Mouse (Mus musculus): Measurements from ENCODE around the gene Gpr179.
"Not testable (repeated sequence)": the region's sequence is repeated elsewhere in the genome, so short reads cannot be mapped to it uniquely, and the experiment has no call there.

Gpr179 gene

GRCm38 (mm10) chr11:97361948-97362648 lies 10.2 kb upstream of the Gpr179 start, which contains the start of gene Socs7:
Gene Socs7 (plus strand): TSS chr11:97362551.
- in situ Hi-C loops (cut with MboI, MseI), result no loop called here

- in situ Hi-C loops (cut with MboI, MseI), result not testable (repeated sequence)
Observed at GRCm38 (mm10) chr11:97357663-97358062, 5.8 kb upstream of the Gpr179 start.

DNA sequence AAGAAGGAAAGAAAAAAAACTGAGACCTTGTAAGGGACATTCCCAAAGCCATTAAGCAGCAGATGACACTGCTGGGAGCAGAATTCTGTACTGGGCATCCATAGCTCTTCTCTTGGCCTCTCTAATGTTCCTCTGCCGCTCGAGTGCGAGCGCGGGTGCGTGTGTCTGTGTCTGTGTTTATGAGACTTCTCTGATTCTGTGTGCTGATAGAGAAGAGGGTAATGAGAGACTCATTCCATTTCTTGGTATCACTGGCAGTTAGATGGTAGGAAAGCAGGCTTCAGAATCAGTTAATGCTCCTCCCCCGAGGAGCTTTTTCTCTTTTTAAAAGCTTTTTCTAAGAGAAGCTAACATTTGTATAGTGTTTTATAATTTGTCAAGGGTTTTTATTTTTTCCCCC lies 3.4 kb upstream of the Gpr179 start:
- in situ Hi-C loops (cut with MboI, MseI), result no loop called here

DNA sequence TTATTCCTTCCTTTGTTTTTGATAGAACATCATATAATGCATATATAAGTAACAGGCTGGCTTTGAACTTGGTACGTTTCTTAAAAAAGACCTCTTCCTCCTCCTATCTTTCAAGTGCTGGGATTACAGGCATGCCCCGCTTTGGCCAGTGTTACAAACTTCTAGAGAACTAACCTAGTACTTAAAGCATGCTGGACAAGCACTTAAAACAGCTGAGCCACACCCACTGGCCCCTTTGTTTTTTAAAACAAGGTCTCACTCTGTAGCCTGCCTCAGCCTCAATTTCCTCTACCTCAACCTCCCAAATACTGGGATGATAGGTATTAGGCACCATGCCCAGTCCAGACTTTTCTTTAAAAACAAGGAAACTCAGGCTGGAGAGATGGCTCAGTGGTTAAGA lies 2.8 kb upstream of the Gpr179 start:
- in situ Hi-C loops (cut with MboI, MseI), result no loop called here

GRCm38 (mm10) chr11:97352935-97353597 lies 1.2 kb upstream of the Gpr179 start:
- in situ Hi-C loops (cut with MboI, MseI), result no loop called here

DNA sequence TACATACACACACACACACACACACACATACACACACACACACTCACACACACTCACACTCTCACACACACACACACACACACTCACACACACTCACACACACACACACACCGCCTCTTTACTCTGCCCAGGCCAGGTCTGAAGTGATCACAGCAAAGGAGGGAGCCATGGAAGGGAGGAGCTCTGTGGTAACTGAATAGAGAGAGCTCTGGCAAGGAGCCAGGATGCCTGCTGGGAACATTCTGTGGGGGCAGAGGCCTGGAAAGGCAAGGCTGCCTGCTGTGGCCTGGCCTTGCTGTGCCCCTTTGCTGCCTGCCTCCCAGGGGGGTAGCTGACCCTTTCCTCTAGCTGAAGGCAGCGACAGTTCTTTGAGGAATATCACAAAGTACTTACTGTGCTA lies 1.8 kb downstream of the Gpr179 start:
- in situ Hi-C loops (cut with MboI, MseI), result no loop called here

DNA sequence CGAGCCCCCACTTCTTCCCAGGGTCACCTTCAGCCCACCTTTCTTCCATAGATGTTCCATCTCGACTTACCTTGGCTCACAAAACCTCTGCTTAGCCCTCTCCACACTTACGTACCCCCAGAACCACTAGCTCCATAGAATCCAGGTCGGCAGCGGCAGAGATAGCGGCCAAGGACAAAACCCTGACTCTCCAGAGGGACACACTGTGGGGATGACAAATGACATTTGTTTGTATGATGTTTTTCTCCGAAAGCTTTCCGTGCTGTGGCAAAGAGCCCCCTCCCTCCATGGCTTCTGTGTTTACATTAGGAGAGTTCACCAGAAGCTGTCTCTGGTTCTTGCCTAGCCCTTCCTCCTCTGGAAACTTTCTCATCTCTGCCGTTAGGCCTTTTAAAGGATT lies 4.6 kb downstream of the Gpr179 start:
- in situ Hi-C loops (cut with MboI, MseI), result no loop called here

DNA sequence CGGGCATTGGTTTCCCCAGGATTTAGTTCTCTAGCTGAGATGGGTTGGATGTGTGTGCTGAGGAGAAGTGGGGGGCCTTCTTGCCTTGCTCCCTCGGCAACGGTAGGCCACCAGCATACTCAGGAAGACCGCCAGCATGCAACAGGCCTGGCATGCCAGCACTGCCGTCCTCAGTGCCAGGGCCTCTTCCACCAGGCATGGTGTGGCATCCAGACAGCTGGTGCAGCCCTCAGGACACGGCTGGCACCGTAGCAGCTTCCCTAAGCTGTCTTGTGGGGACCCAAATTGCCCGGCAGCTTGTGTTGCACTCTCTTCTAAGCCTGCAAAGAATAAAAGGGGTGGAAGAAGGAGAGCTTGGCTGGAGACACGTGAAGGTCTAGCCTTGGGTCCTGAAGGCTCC lies 5.5 kb downstream of the Gpr179 start:
- in situ Hi-C loops (cut with MboI, MseI), result no loop called here

DNA sequence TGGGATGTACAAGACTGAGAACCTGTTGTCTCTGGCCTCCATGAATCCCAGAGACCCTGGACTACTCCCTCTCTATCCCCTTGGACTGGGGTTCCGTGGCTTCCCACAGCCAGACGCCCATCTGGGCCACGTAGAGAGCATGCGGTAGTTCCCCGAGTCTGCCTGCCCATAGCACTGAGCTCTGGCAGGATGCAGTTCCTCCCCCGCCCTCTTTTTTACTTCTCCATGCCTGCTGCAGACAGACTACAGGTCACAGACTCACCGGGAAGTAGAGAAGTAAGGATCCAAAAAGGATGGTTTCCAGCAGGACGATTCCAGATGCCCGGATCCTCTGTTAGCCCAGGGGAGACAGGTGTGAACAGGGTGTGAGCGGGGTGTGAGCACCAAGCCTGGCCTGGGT lies 6.4 kb downstream of the Gpr179 start:
- in situ Hi-C loops (cut with MboI, MseI), result no loop called here

- in situ Hi-C loops (cut with MboI, MseI), result no loop called here
Observed at GRCm38 (mm10) chr11:97343619-97344018, 8.3 kb downstream of the Gpr179 start.

GRCm38 (mm10) chr11:97343175-97343574 lies 8.7 kb downstream of the Gpr179 start:
- in situ Hi-C loops (cut with MboI, MseI), result no loop called here

DNA sequence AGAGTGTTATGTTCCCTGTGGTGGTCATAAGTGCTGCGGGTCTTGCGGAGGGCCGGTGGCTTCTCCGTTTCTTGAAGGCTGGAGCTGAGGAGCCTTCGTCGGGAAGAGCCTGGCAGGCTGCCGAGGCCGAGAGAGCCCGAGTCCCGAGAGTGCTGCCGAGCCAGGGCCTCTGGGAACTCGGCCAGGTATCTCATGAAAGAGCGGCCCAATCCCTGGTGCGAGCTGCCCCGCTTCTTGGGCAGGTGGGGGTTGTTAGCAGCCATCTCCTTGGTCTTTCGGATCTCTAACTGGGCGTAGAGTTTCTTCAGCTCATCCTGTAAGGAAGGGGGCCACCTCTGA lies 12.9 kb downstream of the Gpr179 start:
- in situ Hi-C loops (cut with MboI, MseI), result no loop called here

GRCm38 (mm10) chr11:97338302-97338976 lies 13.4 kb downstream of the Gpr179 start:
- in situ Hi-C loops (cut with MboI, MseI), result no loop called here

GRCm38 (mm10) chr11:97337363-97337762 lies 14.5 kb downstream of the Gpr179 start:
- in situ Hi-C loops (cut with MboI, MseI), result no loop called here

GRCm38 (mm10) chr11:97336751-97337345 lies 15.0 kb downstream of the Gpr179 start:
- in situ Hi-C loops (cut with MboI, MseI), result no loop called here

GRCm38 (mm10) chr11:97336238-97336637 lies 15.6 kb downstream of the Gpr179 start:
- in situ Hi-C loops (cut with MboI, MseI), result no loop called here

DNA sequence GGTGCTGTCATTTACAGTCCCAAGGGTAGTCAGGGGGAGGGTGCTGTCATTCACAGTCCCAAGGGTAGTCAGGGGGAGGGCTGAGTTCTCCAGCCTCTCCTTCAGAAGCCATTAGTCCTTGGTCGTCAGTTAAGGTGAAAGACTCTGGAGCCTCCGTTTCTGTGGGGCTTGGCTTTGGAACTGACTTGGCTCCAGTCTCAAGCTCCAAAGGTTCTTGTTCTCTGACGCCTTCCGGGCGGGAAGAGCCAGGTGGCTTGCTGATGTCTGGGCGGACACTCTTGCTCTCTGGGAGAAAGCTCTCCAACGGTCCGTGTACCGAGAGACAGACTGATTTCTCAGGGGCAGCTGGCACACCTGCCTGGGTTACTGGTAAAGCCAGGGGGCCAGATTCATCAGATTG lies 17.5 kb downstream of the Gpr179 start:
- in situ Hi-C loops (cut with MboI, MseI), result no loop called here

DNA sequence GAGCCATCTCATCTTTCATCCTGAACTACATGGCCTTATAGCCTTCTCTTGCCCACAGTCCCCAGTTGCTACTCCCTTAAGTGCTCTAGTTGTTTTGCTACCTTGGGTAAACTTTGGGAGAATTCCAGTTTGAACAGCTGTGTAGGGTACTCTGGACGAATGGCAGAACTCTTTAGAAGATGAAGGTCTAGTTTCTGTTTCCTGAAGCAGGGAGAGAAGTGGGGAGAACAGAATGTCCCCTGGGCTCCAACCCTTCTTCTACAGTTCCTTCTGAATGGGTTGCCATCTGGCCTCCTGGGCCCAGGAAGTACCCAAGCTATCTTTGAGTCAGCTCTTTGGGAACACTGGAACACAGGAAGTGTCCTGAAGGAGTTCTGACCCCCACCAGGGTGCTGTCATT lies 18.0 kb downstream of the Gpr179 start:
- in situ Hi-C loops (cut with MboI, MseI), result no loop called here

DNA sequence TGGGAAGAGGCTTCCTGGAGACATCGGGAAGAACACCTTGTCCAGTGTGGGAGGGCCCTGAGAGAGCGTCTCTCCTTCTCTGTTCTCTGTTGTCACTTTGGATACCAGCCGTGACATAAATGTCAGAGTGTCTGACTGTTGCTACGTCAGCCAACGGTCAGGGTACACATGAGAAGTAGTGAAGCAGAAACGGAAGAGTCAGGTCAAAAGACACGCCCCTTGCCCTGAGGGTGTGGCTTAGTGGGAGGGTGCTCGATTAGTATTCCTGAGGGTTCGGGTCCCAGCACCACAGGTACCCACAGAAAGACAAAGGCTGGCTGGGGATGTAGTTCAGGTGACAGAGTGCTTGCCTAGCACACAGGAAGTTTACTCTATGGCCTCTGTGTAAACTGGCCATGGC lies 18.8 kb downstream of the Gpr179 start:
- in situ Hi-C loops (cut with MboI, MseI), result no loop called here

DNA sequence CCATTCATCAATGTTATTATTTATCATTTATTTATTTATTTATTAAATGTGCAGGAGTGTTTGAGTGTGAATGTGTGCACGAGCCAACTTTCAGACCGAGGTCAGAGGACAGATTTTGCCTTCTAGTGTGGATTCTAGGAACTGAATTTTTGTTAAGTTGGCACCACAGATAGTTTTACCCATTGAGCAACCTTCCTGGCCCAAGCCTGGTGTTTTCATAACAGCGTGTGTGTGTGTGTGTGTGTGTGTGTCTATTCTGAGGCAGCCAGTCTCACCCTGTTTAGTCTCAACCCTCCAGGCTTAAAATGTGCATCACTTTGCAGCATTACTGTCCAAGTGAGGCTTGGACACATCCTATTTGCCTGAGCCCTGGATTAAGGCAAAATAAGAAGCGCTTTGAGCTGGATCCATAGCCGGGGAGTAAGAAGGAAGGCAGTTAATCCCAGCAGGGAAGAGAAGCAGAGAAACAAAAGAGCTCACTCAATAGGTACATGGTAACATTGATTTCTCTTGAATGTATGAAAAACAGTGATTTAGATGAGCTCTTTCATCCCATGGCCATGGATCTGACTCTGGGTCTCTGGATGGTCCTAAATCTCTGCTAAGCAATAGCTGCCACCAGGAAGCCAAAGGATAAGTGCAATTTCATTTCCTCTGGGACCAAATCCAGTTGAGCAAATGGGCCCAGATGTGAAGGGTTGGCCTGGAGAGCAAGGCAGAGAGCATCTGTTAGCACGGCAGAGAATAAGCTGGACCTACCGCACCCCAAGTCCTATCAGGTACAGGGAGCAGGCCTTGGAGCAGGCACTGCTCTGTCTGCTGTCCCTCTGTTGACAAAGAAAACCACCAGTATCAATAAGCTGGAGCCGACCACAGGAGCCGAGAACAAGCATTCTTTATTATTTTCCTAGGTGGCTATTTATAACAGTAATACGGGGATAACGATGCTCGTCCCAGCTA lies 20.4 kb downstream of the Gpr179 start:
- in situ Hi-C loops (cut with MboI, MseI), result no loop called here

- in situ Hi-C loops (cut with MboI, MseI), result no loop called here
Observed at GRCm38 (mm10) chr11:97330315-97330714, 21.6 kb downstream of the Gpr179 start.

All from T-helper 17 cell (primary cell).